Mouse (Mus musculus): ENCODE results near the gene Tcn2. TPM values are rescaled to one million over a fixed set of nuclear protein-coding genes. Genes with fewer than 3 reads are reported as not detected.
"Not testable (repeated sequence)": the region's sequence is repeated elsewhere in the genome, so short reads cannot be mapped to it uniquely, and the experiment has no call there.

The Tcn2 gene
- polyA plus RNA-seq, 1 experiment = 16.4 TPM

DNA sequence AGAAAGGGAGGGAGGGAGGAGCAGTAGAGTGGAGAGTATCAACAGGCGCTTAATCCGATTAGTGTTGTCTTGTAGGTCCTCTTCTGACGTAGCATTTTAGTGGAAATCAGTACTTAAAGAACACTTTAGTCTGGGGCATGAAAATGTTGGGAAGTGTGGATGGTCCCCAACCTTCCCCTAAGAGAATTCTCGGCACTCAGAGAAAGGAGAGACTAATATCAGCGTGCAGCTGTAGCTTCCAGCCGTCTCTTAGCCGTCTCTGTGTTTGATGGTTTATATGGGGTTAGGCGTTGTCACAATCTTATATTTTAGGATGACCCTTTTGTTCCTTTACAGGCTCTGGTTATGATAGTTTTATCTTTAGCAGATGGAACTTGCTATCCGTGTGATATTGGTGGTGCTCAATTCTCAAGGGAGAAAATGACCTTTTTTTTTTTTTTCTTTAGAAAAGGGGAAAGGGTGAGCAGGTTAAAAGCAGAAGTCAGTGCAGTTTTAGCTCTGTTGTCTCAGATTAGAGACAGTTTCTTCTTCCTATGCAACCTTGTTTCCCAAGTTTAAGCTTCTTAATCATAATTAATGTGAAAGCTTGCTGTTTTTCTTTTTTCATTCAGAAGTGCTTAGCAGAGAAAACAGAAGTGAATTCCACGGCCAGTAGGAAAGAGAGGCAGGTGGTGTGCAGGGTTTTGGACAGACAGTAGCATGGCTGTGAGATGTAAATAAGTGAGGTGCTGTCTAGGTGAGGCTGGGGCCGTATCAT is 32.6 kb upstream of the Tcn2 start:
- Histone ChIP-seq H3K36me3 (ENCODE audit: control insufficient read depth, insufficient read depth) (peaks cover 4% of the 10 kb centered on the region), H3K27me3 (ENCODE audit: control insufficient read depth, insufficient read depth, insufficient read length) (no peaks in the 10 kb centered on the region), H3K79me2 (ENCODE audit: control insufficient read depth, insufficient read depth) (peaks cover 37% of the 10 kb centered on the region), H3K4me2 (ENCODE audit: low read depth) (peak overlapping the region; percentile 75), H3ac (ENCODE audit: control insufficient read depth, insufficient read length) (peak overlapping the region; percentile 10), H3K4me3 (peak overlapping the region; percentile 90)
- TF ChIP-seq MAX (IDR thresholded peaks at IDR 0.05; ENCODE audit: low read depth) = no peak
- TF ChIP-seq E2F4 (IDR thresholded peaks at IDR 0.05; ENCODE audit: insufficient read depth) = no peak
- TF ChIP-seq POLR2A (IDR thresholded peaks at IDR 0.05; ENCODE audit: insufficient read length, low read depth) = no peak

DNA sequence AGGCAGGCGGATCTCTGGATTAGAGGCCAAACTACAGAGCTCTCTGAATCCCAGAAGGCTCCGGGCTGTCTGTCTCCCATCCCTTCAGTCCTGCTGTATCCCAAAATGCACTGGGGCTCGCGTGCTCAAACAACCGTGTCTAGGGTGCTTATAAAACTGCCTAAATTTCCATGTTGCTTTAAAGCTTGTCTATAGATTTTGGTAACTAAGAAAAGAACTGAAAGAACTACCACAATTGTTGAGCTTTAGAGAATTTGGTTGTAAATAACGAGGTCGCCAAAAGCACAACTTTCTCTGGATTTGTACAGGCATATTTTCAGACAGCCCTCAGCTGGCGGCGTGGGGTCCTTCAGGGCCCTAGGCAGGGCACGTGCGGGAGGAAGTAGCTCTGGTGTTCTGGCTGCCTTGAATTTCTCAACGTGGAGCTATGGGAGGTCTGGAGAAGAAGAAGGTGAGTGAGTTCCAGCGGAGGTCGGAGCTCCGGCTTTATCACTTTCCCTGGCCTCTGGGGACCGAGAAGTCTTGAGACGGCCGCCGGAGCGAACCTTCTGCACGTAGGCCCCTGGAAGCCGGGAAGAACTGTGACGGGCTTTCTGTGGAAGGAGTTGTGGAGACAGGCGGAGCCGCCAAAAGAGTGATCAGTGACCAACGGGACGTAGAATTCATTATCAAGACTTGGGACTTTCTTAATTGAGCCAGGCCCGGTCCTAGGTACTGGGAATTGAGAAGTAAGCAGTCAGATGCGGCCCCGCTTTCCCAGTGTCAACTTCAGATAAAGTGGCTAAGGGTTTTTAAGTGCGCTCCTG is 31.9 kb upstream of the Tcn2 start, which contains the start of gene Pes1:
Gene Pes1, plus strand, starts transcription at position 366 of the 806 bp plus-strand sequence.
- Histone ChIP-seq H3K4me3 (peak within 1 kb of the TSS; percentile 90), H3K27me3 (ENCODE audit: control insufficient read depth, insufficient read depth, insufficient read length) (no peaks in the 10 kb centered on the region), H3K4me2 (ENCODE audit: low read depth) (peak within 1 kb of the TSS; percentile 75), H3K79me2 (ENCODE audit: control insufficient read depth, insufficient read depth) (peaks cover 37% of the 10 kb centered on the region), H3K36me3 (ENCODE audit: control insufficient read depth, insufficient read depth) (no peaks in the 10 kb centered on the region), H3ac (ENCODE audit: control insufficient read depth, insufficient read length) (peak within 1 kb of the TSS; percentile 10)
- TF ChIP-seq USF1 (IDR thresholded peaks at IDR 0.05; ENCODE audit: low read depth) = peak; percentile 90
- TF ChIP-seq MYOG (IDR thresholded peaks at IDR 0.05; ENCODE audit: control insufficient read depth in 1 of 3, insufficient read depth in 1 of 3, insufficient read length in 2 of 3, low read depth in 2 of 3) = peak in 1 of 3 experiments; percentile 68
- no peak for TF ChIP-seq E2F4 (IDR thresholded peaks at IDR 0.05; ENCODE audit: insufficient read depth)
- peak; percentile 99 for TF ChIP-seq MAX (IDR thresholded peaks at IDR 0.05; ENCODE audit: low read depth)
- TF ChIP-seq TCF3 (IDR thresholded peaks at IDR 0.05; ENCODE audit: insufficient read length, low read depth) = no peak
- no peak for TF ChIP-seq POLR2AphosphoS2 (IDR thresholded peaks at IDR 0.05; ENCODE audit: insufficient read length, low read depth)
- TF ChIP-seq TCF12 (IDR thresholded peaks at IDR 0.05; ENCODE audit: insufficient read depth, poor library complexity, severe bottlenecking) = no peak
- TF ChIP-seq POLR2A (IDR thresholded peaks at IDR 0.05; ENCODE audit: insufficient read length, low read depth) = peak; percentile 40
- TF ChIP-seq CEBPB (IDR thresholded peaks at IDR 0.05; ENCODE audit: insufficient read depth, poor library complexity, severe bottlenecking) = no peak
- no peak for TF ChIP-seq MYOD1 (IDR thresholded peaks at IDR 0.05; ENCODE audit: control insufficient read depth in 1 of 3, insufficient read length in 2 of 3, low read depth in 2 of 3)

DNA sequence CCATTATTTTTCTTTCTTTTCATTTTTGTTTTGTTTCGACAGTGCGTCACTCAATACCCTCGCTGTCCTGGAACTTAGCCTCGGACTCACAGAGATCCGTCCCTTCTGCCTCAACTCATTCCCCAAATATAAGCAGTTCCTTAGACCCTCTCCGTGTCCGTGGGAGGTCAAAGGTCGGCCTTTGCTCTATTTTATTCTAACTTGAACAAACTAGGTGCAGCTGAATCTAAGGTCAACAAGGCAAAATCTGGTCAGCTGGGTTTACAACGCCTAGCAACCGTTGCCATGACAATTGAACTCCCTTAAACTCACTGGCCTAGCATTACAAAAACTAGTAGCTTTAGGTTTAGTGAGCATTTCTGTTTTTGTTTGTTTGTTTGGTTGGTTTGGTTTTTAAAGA is 31.2 kb upstream of the Tcn2 start:
- Histone ChIP-seq H3ac (ENCODE audit: control insufficient read depth, insufficient read length) (no peak overlapping the region), H3K36me3 (ENCODE audit: control insufficient read depth, insufficient read depth) (no peaks in the 10 kb centered on the region), H3K4me2 (ENCODE audit: low read depth) (peak overlapping the region; percentile 70), H3K4me3 (peak overlapping the region; percentile 90), H3K27me3 (ENCODE audit: control insufficient read depth, insufficient read depth, insufficient read length) (no peaks in the 10 kb centered on the region), H3K79me2 (ENCODE audit: control insufficient read depth, insufficient read depth) (peaks cover 37% of the 10 kb centered on the region)
- TF ChIP-seq USF1 (IDR thresholded peaks at IDR 0.05; ENCODE audit: low read depth) (no peak), TCF3 (IDR thresholded peaks at IDR 0.05; ENCODE audit: insufficient read length, low read depth) (no peak), POLR2AphosphoS2 (IDR thresholded peaks at IDR 0.05; ENCODE audit: insufficient read length, low read depth) (no peak), MYOD1 (IDR thresholded peaks at IDR 0.05; ENCODE audit: control insufficient read depth in 1 of 3, insufficient read length in 2 of 3, low read depth in 2 of 3) (no peak), POLR2A (IDR thresholded peaks at IDR 0.05; ENCODE audit: insufficient read length, low read depth) (no peak), MYOG (IDR thresholded peaks at IDR 0.05; ENCODE audit: control insufficient read depth in 1 of 3, insufficient read depth in 1 of 3, insufficient read length in 2 of 3, low read depth in 2 of 3) (no peak), SRF (IDR thresholded peaks at IDR 0.05; ENCODE audit: control insufficient read depth, insufficient read length, low read depth) (no peak), MAX (IDR thresholded peaks at IDR 0.05; ENCODE audit: low read depth) (no peak), REST (IDR thresholded peaks at IDR 0.05; ENCODE audit: insufficient read depth, insufficient read length) (no peak), TCF12 (IDR thresholded peaks at IDR 0.05; ENCODE audit: insufficient read depth, poor library complexity, severe bottlenecking) (no peak), CEBPB (IDR thresholded peaks at IDR 0.05; ENCODE audit: insufficient read depth, poor library complexity, severe bottlenecking) (no peak), E2F4 (IDR thresholded peaks at IDR 0.05; ENCODE audit: insufficient read depth) (no peak)

GRCm38 (mm10) chr11:3961761-3962160 is 29.8 kb upstream of the Tcn2 start:
- TF ChIP-seq TCF3 (IDR thresholded peaks at IDR 0.05; ENCODE audit: insufficient read length, low read depth) = no peak
- Histone ChIP-seq H3K36me3 (ENCODE audit: control insufficient read depth, insufficient read depth) (no peaks in the 10 kb centered on the region), H3K79me2 (ENCODE audit: control insufficient read depth, insufficient read depth) (peaks cover 31% of the 10 kb centered on the region), H3K4me2 (ENCODE audit: low read depth) (no peak overlapping the region), H3K4me3 (no peak overlapping the region), H3ac (ENCODE audit: control insufficient read depth, insufficient read length) (no peak overlapping the region), H3K27me3 (ENCODE audit: control insufficient read depth, insufficient read depth, insufficient read length) (no peaks in the 10 kb centered on the region)

DNA sequence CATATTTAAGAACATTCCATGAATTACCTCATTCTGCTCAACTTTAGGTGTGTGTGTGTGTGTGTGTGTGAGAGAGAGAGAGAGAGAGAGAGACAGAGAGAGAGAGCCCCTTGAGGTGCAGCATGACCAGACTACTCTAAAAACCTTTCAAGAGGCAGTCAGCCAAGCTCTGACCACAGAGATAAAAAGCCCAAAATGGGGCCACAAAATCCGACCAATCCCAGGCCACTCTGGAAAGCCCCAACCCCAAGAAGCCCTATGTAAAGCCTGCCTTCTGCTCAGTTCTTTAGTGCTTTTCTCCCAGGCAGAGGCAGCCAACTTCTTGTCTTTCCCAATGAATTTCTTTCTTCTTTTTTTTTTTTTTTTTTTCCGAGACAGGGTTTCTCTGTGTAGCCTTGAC is 28.9 kb upstream of the Tcn2 start:
- Histone ChIP-seq H3K79me2 (ENCODE audit: control insufficient read depth, insufficient read depth) (peaks cover 22% of the 10 kb centered on the region), H3ac (ENCODE audit: control insufficient read depth, insufficient read length) (no peak overlapping the region), H3K27me3 (ENCODE audit: control insufficient read depth, insufficient read depth, insufficient read length) (peaks cover 7% of the 10 kb centered on the region), H3K4me3 (no peak overlapping the region), H3K4me2 (ENCODE audit: low read depth) (no peak overlapping the region), H3K36me3 (ENCODE audit: control insufficient read depth, insufficient read depth) (no peaks in the 10 kb centered on the region)
- TF ChIP-seq MYOG (IDR thresholded peaks at IDR 0.05; ENCODE audit: control insufficient read depth in 1 of 3, insufficient read depth in 1 of 3, insufficient read length in 2 of 3, low read depth in 2 of 3) (no peak), CEBPB (IDR thresholded peaks at IDR 0.05; ENCODE audit: insufficient read depth, poor library complexity, severe bottlenecking) (no peak), REST (IDR thresholded peaks at IDR 0.05; ENCODE audit: insufficient read depth, insufficient read length) (no peak), POLR2A (IDR thresholded peaks at IDR 0.05; ENCODE audit: insufficient read length, low read depth) (no peak), TCF3 (IDR thresholded peaks at IDR 0.05; ENCODE audit: insufficient read length, low read depth) (no peak), TCF12 (IDR thresholded peaks at IDR 0.05; ENCODE audit: insufficient read depth, poor library complexity, severe bottlenecking) (no peak), MYOD1 (IDR thresholded peaks at IDR 0.05; ENCODE audit: control insufficient read depth in 1 of 3, insufficient read length in 2 of 3, low read depth in 2 of 3) (no peak), E2F4 (IDR thresholded peaks at IDR 0.05; ENCODE audit: insufficient read depth) (no peak), SRF (IDR thresholded peaks at IDR 0.05; ENCODE audit: control insufficient read depth, insufficient read length, low read depth) (no peak)

GRCm38 (mm10) chr11:3955371-3955770 is 23.4 kb upstream of the Tcn2 start:
- H3ac ChIP-seq (ENCODE audit: control insufficient read depth, insufficient read length); H3K79me2 ChIP-seq (ENCODE audit: control insufficient read depth, insufficient read depth); H3K4me2 ChIP-seq (ENCODE audit: low read depth); H3K36me3 ChIP-seq (ENCODE audit: control insufficient read depth, insufficient read depth); H3K4me3 ChIP-seq: not testable (repeated sequence)
- peaks cover 11% of the 10 kb centered on the region for H3K27me3 ChIP-seq (ENCODE audit: control insufficient read depth, insufficient read depth, insufficient read length)

- H3K4me3 ChIP-seq; H3K79me2 ChIP-seq (ENCODE audit: control insufficient read depth, insufficient read depth); H3K36me3 ChIP-seq (ENCODE audit: control insufficient read depth, insufficient read depth); H3K4me2 ChIP-seq (ENCODE audit: low read depth); H3ac ChIP-seq (ENCODE audit: control insufficient read depth, insufficient read length): not testable (repeated sequence)
- H3K27me3 ChIP-seq (ENCODE audit: control insufficient read depth, insufficient read depth, insufficient read length) = peaks cover 11% of the 10 kb centered on the region
Measured at GRCm38 (mm10) chr11:3954876-3955275, 22.9 kb upstream of the Tcn2 start.
